Mouse (Mus musculus) limb, embryonic 14.5 days (tissue): ENCODE results near the gene Fam50a. TPM values are rescaled to one million over a fixed set of nuclear protein-coding genes. Genes with fewer than 3 reads are reported as not detected.

Experiments used
- ATAC-seq: fragments of 200-750 bp; cut with Nextera tagmentation; 2 replicates; pipeline ENCODE4 v1.8.0; 2017; ENCODE audit warnings: low read depth, moderate number of reproducible peaks, moderate TSS enrichment; ENCODE audit not compliant: low FRiP score
- DNase-seq: peaks from one replicate; pipeline ENCODE4 v3.0.0-alpha.2; 2015; ENCODE audit warnings: low spot score
- H3K27ac ChIP-seq: fragments of 300-500 bp; sonication (generic); replicated peaks from 2 replicates; pipeline ENCODE4 v1.5.1; 2014; ENCODE audit warnings: low read depth, mild to moderate bottlenecking, low read length, moderate library complexity, mixed read lengths
- H3K27me3 ChIP-seq: fragments of 300-500 bp; sonication (generic); 2 replicates; pipeline ENCODE4 v1.6.1; 2014; ENCODE audit warnings: low read length, mixed read lengths; ENCODE audit not compliant: control insufficient read depth, insufficient read depth
- H3K36me3 ChIP-seq: fragments of 300-500 bp; sonication (generic); 2 replicates; pipeline ENCODE4 v1.6.1; 2014; ENCODE audit warnings: mild to moderate bottlenecking, low read length, moderate library complexity, mixed read lengths; ENCODE audit not compliant: control insufficient read depth, insufficient read depth
- H3K4me1 ChIP-seq: fragments of 300-500 bp; sonication (generic); 2 replicates; pipeline ENCODE4 v1.6.1; 2014; ENCODE audit warnings: antibody characterized with exemption, low read length, mixed read lengths; ENCODE audit not compliant: control insufficient read depth, insufficient read depth
- H3K4me2 ChIP-seq: fragments of 300-500 bp; sonication (generic); replicated peaks from 2 replicates; pipeline ENCODE4 v1.6.1; 2014; ENCODE audit warnings: low read depth, mild to moderate bottlenecking, low read length, moderate library complexity; ENCODE audit not compliant: severe bottlenecking
- H3K4me3 ChIP-seq: fragments of 300-500 bp; sonication (generic); replicated peaks from 2 replicates; pipeline ENCODE4 v1.5.1; 2014; ENCODE audit warnings: low read length
- H3K9ac ChIP-seq: fragments of 300-500 bp; sonication (generic); 2 replicates; pipeline ENCODE4 v1.6.1; 2014; ENCODE audit warnings: mild to moderate bottlenecking, low read depth, low read length, moderate library complexity; ENCODE audit not compliant: severe bottlenecking
- H3K9me3 ChIP-seq: fragments of 300-500 bp; sonication (generic); 2 replicates; pipeline ENCODE4 v1.6.1; 2016; ENCODE audit warnings: low read length; ENCODE audit not compliant: control insufficient read depth
- POLR2A ChIP-seq: fragments of 200-500 bp; IDR thresholded peaks from 2 replicates; pipeline ENCODE4 v1.8.0; 2012; ENCODE audit warnings: inconsistent platforms, mild to moderate bottlenecking, moderate library complexity, borderline replicate concordance; ENCODE audit not compliant: insufficient read depth, insufficient read length; ENCODE audit errors: extremely low read depth
- WGBS: fragments of 180-500 bp; shearing (Covaris S2); extraction: QIAGEN DNeasy Blood & Tissue Kit; methylation state at CpG from one replicate; pipeline ENCODE4 v1.1.7; 2014; 5-methylcytosine and 5-hydroxymethylcytosine counted together
- polyA plus RNA-seq, 2 experiments: library from polyadenylated mRNA; depleted of rRNA in 1 of 2; stranded (reverse) in 1 of 2; unstranded in 1 of 2; fragments of >200 nt; fragmentation: Nextera tagmentation in 1 of 2; extraction: Ambion mirVana in 1 of 2; gene quantifications; 2 replicates each; pipeline versions ENCODE4 v1.2.1 to v1.2.3; 2012 to 2014

The Fam50a gene
- polyA plus RNA-seq (2012; rRNA removed) = 31.5 and 49.7 TPM in 2 replicates
- polyA plus RNA-seq (2014; fragmentation: Nextera tagmentation; extraction: Ambion mirVana) = 53.5 and 53.7 TPM in 2 replicates

DNA sequence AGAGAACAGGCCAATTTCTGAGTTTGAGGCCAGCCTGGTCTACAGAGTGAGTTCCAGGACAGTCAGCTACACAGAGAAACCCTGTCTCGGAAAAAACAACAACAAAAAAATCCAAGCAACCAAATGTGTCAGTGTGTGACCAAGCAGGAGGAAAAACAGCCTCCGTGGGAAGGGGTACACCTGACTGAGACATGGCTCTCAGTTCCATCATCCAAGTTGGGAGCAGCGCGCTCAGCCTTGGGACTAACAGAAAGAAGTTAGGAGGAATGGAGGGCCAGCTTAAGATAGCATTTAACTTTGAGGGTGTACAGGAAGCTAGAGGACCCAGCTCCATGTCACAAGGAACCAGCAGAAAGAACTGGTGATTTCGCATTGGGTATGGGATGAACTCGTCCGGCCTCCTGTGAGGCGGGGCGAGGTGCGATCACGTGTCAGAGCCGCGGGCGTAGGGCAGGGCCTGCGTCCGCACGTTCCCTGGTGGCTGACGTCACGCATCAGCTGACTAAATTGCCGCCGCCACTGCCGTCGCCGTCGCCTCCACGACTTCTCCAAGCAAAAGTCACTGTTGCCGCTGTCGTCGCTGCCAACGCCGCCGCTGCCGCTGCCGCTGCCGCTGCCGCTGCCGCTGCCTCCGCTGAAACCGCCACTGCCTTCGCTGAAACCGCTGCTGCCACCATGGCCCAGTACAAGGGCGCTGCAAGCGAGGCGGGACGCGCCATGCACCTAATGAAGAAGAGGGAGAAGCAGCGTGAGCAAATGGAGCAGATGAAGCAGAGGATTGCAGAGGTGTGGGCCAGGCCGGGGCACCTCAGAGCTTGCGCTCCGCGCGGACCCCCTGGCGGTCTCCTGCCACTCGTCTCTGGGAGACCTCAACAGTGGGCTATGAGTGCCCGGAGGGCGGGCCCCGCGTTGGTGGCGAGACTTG lies at the start of gene Fam50a:
Fam50a (plus strand) TSS at position 494 of the 925 bp plus-strand sequence.
- H3K27ac ChIP-seq = peak within 1 kb of the TSS; percentile 58
- H3K4me3 ChIP-seq = peak within 1 kb of the TSS; percentile 60
- no peak for TF ChIP-seq POLR2A

DNA sequence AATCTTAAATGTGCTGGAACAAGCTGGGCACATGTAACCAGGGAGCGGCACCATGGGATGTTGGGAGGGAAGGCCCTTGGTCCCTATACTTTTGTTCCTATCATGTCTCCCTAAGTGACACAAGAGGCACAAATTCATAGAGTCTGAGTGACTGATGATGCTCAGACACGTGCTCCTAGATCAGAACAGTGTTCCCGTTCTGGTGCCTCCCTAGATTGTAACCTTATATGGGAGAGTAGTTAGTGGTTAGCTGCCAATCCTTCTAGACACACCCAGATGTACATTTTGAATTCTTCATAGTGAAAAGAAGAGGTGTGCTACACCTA lies 43.1 kb upstream of the Fam50a start:
- H3K4me1 ChIP-seq = no peaks in the 10 kb centered on the region
- ATAC-seq = peak; percentile 17; the same call in 1 of the 2 replicates
- H3K9me3 ChIP-seq = no peaks in the 10 kb centered on the region
- TF ChIP-seq POLR2A = no peak
- peaks cover 14% of the 10 kb centered on the region for H3K36me3 ChIP-seq
- no peak for DNase-seq
- peak overlapping the region; percentile 61 for H3K9ac ChIP-seq
- peak overlapping the region; percentile 53 for H3K4me3 ChIP-seq
- peak overlapping the region; percentile 53 for H3K4me2 ChIP-seq
- H3K27ac ChIP-seq = peak overlapping the region; percentile 97
- 22% methylated on average over 3 of the region's 3 CpGs for WGBS
- H3K27me3 ChIP-seq = no peaks in the 10 kb centered on the region

More for the DNA sequence above, at the start of gene Fam50a:
- peak; percentile 87 for DNase-seq
- H3K27me3 ChIP-seq = no peaks in the 10 kb centered on the region
- H3K9me3 ChIP-seq = no peaks in the 10 kb centered on the region
- peak; percentile 96 for ATAC-seq
- no peaks in the 10 kb centered on the region for H3K4me1 ChIP-seq
- WGBS = 20% methylated on average over 44 of the region's 59 CpGs
- peak within 1 kb of the TSS; percentile 73 for H3K9ac ChIP-seq
- H3K36me3 ChIP-seq = peaks cover 25% of the 10 kb centered on the region
- peak within 1 kb of the TSS; percentile 61 for H3K4me2 ChIP-seq

DNA sequence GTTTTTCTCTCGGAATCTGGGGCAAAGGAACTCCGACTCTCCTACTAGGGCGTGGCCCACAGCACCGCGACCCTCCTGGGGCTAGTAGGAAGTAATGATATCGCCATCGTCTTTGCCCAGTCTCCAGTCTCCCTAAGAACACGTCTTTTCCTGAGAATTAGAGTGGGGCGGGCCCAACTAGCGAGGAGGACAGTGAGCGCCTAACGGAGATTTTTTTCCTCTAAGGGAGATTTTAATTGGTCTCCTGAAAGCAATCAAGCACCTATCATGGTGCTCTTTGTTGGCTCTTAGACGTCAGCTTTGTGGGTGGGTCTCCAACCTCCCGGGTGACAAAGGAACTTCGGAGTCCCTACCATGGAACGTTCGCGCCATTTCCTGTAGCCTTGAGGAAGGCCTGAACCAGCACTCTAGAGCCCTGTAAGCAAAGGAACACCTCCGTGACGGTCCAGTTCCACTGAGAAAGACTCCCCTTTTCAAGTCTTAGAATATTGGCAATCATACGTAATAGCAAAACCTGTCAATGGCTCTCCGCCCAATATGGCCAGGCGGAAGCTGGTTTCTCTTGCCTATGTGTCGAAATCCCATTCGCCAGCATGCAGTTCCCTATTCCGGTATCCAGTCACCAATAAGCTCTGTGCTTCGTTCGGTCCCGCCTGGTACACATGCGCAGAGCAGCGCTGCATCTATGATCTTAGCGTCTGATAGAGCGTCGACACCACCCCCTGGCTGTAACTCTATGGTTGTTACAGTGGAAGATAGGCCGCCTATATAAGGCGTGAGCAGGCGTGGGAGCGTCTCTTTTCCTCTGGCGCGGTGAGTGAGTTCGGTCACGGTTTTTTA lies 42.6 kb upstream of the Fam50a start, which contains the start of gene Rpl10:
Rpl10 (plus strand) TSS at position 751 of the 840 bp plus-strand sequence.
- no peaks in the 10 kb centered on the region for H3K27me3 ChIP-seq
- peaks cover 14% of the 10 kb centered on the region for H3K36me3 ChIP-seq
- peak; percentile 97; the same call in 1 of the 2 replicates for TF ChIP-seq POLR2A
- H3K9me3 ChIP-seq = no peaks in the 10 kb centered on the region
- H3K27ac ChIP-seq = peak within 1 kb of the TSS; percentile 97
- peak within 1 kb of the TSS; percentile 53 for H3K4me2 ChIP-seq
- no peaks in the 10 kb centered on the region for H3K4me1 ChIP-seq
- ATAC-seq = peak; percentile 93
- peak within 1 kb of the TSS; percentile 53 for H3K4me3 ChIP-seq
- 18% methylated on average over 42 of the region's 42 CpGs for WGBS
- peak within 1 kb of the TSS; percentile 86 for H3K9ac ChIP-seq
- DNase-seq = peak; percentile 94

DNA sequence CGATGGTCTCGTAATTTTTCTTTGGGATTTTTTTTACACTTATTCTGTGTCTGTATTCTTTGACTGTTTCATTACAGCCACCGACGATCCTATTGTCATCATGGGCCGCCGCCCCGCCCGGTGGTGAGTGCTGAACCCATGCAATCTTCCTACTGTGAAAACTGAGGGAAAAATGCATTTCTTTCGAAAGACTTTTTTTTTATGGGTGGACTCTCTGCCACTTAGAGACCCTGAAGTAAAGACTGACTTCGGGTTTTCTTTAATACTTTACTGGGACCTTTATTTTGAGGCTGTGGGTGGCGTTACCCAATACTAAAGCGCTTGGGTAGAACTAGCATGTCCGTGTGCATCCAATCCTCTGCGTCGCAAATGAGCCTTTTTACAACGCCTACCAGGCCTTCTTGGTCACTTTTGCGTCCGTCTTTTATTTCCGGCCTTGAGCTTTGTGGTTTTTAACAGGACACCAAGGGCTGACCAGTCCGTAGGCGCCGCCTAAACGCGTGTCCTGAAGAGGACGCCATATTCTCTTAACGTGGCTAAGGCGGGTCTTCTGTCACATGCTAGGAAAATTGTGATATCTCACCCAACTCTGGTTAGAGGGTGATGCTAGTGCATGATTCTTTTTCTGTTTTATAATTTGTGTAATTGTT lies 41.8 kb upstream of the Fam50a start:
- H3K27me3 ChIP-seq = no peaks in the 10 kb centered on the region
- peak overlapping the region; percentile 53 for H3K4me3 ChIP-seq

More for the DNA sequence above, 41.8 kb upstream of the Fam50a start:
- Histone ChIP-seq H3K4me1 (no peaks in the 10 kb centered on the region), H3K36me3 (peaks cover 14% of the 10 kb centered on the region), H3K27ac (peak overlapping the region; percentile 74), H3K9me3 (no peaks in the 10 kb centered on the region), H3K9ac (peak overlapping the region; percentile 86), H3K4me2 (peak overlapping the region; percentile 48)
- no peak for ATAC-seq
- 24% methylated on average over 27 of the region's 27 CpGs for WGBS
- TF ChIP-seq POLR2A = no peak
- peak; percentile 21 for DNase-seq
